Mouse (Mus musculus): Measurements from ENCODE around the gene Trim23.
A peak's percentile ranks its signal among the peaks of the same experiment; 100 is the strongest.
"Not testable (repeated sequence)": the region's sequence is repeated elsewhere in the genome, so short reads cannot be mapped to it uniquely, and the experiment has no call there.

The Trim23 gene

GRCm38 (mm10) chr13:104178650-104179121 lies at the start of gene Trim23:
TSS of gene Trim23 (plus strand) at chr13:104178797.
- DNase-seq, result peak; percentile 98

- DNase-seq, result no peak
Observed at GRCm38 (mm10) chr13:104132561-104132960, 46.0 kb upstream of the Trim23 start.

- no peak for DNase-seq
Observed at GRCm38 (mm10) chr13:104134510-104135085, 44.0 kb upstream of the Trim23 start.

GRCm38 (mm10) chr13:104139369-104140209 lies 39.0 kb upstream of the Trim23 start:
- DNase-seq, result peak; percentile 82

- no peak for DNase-seq
Observed at GRCm38 (mm10) chr13:104144871-104145270, 33.7 kb upstream of the Trim23 start.

GRCm38 (mm10) chr13:104145646-104146045 lies 33.0 kb upstream of the Trim23 start:
- DNase-seq, result no peak

GRCm38 (mm10) chr13:104154180-104154579 lies 24.4 kb upstream of the Trim23 start:
- DNase-seq, result no peak

- no peak for DNase-seq
Observed at GRCm38 (mm10) chr13:104155106-104155505, 23.5 kb upstream of the Trim23 start.

- no peak for DNase-seq
Observed at GRCm38 (mm10) chr13:104155686-104156085, 22.9 kb upstream of the Trim23 start.

GRCm38 (mm10) chr13:104171711-104172110 lies 6.9 kb upstream of the Trim23 start:
- DNase-seq, result no peak

- DNase-seq, result no peak
Observed at GRCm38 (mm10) chr13:104172498-104172897, 6.1 kb upstream of the Trim23 start.

- no peak for DNase-seq
Observed at GRCm38 (mm10) chr13:104176874-104177273, 1.7 kb upstream of the Trim23 start.

- DNase-seq, result peak; percentile 90
Observed at GRCm38 (mm10) chr13:104177796-104178649, 574 bp upstream of the Trim23 start, which contains the start of gene Trappc13. TSS of gene Trappc13 (minus strand) at chr13:104178469.

- DNase-seq, result no peak
Observed at GRCm38 (mm10) chr13:104179176-104179888, 735 bp downstream of the Trim23 start.

- no peak for DNase-seq
Observed at GRCm38 (mm10) chr13:104187357-104187756, 8.8 kb downstream of the Trim23 start.

GRCm38 (mm10) chr13:104195891-104196290 lies 17.3 kb downstream of the Trim23 start:
- DNase-seq, result not testable (repeated sequence)

- no peak for DNase-seq
Observed at GRCm38 (mm10) chr13:104204313-104204712, 25.7 kb downstream of the Trim23 start.

GRCm38 (mm10) chr13:104227478-104227877 lies 48.9 kb downstream of the Trim23 start:
- no peak for DNase-seq

- DNase-seq, result peak; percentile 97
Observed at GRCm38 (mm10) chr13:104228384-104229066, 49.9 kb downstream of the Trim23 start, which contains the start of the genes Cenpk and Ppwd1. TSS of gene Cenpk (plus strand) at chr13:104228611. TSS of gene Ppwd1 (minus strand) at chr13:104228843.

- no peak for DNase-seq
Observed at GRCm38 (mm10) chr13:104229181-104229580, 50.6 kb downstream of the Trim23 start.

Measured in kidney, postnatal 14 days (tissue).